Mouse (Mus musculus): ENCODE measurements around the gene Ubxn6.
A peak's percentile ranks its signal among the peaks of the same experiment; 100 is the strongest.

Gene Ubxn6

GRCm38 (mm10) chr17:56023386-56023785 lies 51.4 kb downstream of the Ubxn6 start:
- no peak for DNase-seq

GRCm38 (mm10) chr17:56022989-56023290 lies 51.9 kb downstream of the Ubxn6 start:
- no peak for DNase-seq

GRCm38 (mm10) chr17:56022131-56022988 lies 52.5 kb downstream of the Ubxn6 start:
- DNase-seq: no peak

DNA sequence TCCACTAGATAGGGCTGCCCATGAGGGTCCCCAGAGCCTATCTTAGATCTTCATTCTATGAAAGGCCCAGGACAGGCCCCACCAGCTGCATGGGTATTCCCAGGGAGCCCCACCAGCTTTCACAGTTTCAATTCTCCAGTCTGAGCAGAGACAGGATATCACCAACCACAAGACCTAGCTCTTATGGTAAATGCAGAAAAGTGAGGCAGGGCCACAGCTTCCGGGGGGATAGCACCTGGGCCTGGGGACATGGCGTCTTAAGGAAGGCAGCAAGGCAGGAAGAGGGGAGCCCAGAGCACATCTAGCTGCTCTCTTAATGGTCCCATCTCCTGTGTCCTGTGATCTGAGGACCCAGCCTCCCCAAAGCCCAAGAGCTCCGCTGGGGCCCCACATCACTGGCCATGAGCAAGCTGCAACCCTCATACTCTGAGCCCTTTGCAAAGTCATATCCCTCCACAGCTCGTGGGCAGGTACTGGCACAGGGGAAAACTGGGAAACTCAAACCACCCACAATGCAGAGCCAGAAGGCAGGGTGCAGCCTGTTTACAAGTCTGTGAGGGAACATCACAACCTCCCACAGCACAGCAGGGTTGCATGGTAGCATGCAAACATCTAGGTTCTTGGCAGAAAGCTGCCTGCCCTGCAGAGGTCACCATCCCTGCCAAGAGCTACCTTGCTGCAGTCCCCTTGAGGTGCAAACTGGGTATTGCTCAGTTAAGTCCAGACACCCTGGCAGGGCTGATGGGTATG lies 53.5 kb downstream of the Ubxn6 start:
- DNase-seq: no peak

DNA sequence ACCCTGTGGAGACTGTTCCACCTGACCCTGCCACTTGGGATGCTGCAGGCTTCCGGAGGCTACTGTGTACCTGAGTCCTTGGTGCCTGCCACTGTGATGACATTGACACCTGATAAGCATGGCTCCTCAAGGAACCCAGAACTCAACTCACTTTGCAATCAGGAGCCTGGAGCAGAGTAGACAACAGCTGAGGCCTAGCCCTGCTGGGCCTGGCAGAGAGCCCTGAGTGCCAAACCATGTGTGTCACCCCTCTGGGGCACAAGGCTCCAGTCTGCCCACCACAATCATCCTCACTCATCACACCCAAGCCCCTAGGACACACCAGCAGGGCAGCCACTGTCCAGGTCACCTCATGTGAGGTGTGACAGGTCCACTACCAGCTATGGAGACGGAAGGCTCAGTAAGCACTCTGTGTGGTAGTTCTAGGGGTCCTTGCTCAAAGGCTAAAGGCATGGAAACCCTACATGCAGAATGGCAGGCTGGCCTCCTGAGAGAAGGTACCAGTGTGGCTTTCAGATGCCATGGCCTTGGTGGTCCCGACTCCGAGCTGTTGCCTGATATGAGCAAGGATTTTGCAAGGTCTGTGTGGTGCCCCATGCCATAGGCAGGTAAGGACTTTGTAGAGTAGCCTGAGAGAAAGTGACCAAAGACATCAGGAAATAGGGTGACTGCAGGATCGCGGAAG lies 54.3 kb downstream of the Ubxn6 start:
- no peak for DNase-seq

DNA sequence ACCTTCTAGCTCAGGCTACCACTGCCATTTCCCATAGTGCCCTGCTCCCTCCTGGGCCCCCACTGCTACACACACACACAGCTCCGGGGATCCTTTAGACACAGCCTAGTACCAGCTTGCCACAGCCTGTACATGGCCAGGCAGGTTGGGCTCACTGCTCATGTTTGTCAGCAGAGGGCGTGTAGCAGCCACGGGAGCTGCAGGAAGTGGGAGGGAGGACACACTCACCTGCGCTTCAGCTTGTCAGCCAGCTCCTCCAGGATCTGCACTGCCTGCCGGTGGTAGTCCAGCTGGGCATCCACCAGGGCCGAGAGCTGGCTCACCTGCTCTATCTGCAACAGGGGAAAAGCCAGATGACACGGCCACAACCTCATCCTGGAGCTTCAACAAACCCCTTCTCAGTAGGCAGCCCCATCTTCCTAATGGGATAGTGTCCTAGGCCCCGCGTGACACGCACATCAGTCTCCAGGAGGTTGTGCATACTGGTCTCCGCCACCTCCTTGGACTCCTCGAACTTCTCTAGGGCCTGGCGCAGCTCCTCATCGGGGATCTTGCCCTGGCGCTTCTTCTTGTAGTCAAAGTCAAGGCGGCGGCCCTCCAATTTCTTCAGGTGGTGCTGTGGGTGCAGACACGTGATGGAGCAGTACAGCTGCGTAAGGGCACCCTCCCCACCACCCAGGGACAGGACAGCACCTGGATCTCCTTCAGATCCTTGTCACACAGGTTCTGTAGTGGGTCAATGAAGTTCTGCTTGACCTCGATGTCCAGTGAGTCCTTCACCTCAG lies 56.3 kb downstream of the Ubxn6 start:
- DNase-seq: peak; percentile 77 to 80

GRCm38 (mm10) chr17:56017848-56018247 lies 57.0 kb downstream of the Ubxn6 start:
- DNase-seq: no peak
